Mouse (Mus musculus) B cell, adult 2 months (primary cell): ENCODE measurements around the gene Ipo11.
A peak's percentile ranks its signal among the peaks of the same experiment; 100 is the strongest.

Source experiments
- DNase-seq, 2 experiments: peaks; one replicate each; pipeline ENCODE4 v3.0.0; 2022

Gene Ipo11

GRCm38 (mm10) chr13:106894284-106894683, 42.5 kb downstream of the Ipo11 start:
- peak; percentile 47 to 52 for DNase-seq

- DNase-seq: no peak
Measured at GRCm38 (mm10) chr13:106893701-106894100, 43.1 kb downstream of the Ipo11 start.

- no peak for DNase-seq
Measured at GRCm38 (mm10) chr13:106893196-106893595, 43.6 kb downstream of the Ipo11 start.

DNA sequence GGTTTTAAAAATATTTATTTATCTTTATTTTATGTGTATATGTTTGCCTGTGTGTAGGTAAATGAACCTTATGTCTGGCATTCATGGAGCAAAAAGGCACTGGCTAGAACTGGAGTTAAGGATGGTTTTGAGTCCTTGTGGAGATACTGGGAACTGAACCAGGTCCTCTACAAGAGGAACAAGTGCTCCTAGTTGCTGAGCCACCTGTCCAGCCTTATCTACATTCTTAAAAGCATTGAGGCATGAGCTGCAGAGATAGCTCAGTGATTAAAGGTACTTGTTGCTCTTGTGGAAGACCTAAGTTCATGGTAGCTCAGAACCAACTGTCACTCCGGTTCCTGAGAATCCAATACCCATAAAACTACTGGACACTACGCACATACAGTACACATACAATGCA, 49.4 kb downstream of the Ipo11 start:
- DNase-seq: no peak

GRCm38 (mm10) chr13:106884249-106884648, 52.5 kb downstream of the Ipo11 start:
- no peak for DNase-seq

DNA sequence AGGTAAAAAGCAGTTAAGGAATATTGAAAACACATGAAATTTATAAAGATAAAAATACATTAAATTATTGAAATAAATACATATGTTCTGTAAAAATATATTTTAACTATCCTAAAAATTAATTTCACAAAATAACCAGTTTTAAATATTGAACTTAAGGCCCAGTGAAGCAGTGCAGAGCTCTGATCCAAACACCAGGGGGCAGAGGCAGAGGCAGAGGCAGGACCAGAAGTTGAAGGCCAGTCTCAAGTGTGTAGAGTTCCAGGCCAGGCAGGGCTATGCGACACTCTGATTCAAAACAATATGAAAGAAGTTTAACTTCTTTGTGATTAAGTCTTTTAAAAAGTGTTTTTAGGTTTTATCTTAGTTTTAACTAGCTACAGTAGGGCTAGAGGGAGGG, 60.5 kb downstream of the Ipo11 start:
- peak; percentile 14 to 19 for DNase-seq

- no peak for DNase-seq
Measured at GRCm38 (mm10) chr13:106865547-106865946, 71.2 kb downstream of the Ipo11 start.

DNA sequence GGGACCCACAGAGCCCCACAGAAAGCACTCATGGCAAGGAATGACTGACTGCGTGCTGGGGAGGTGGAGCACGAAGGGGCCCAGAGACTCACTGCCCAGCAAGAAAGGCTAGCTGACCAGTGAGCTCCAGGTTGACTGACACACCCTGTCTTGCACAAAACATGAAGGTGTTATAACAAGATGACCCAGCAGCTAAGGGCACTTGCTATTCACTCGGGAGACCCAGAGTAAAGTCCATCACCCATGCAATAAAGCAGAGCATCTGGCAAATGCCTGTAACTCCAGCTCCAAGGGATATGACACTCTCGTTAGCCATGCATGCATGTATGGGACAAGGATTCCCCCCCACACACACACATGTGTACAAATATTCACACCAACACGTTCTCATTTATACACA, 78.0 kb downstream of the Ipo11 start:
- no peak for DNase-seq

GRCm38 (mm10) chr13:106856556-106856955, 80.2 kb downstream of the Ipo11 start:
- DNase-seq: no peak

GRCm38 (mm10) chr13:106847534-106847933, 89.2 kb downstream of the Ipo11 start:
- no peak for DNase-seq

GRCm38 (mm10) chr13:106844928-106845327, 91.8 kb downstream of the Ipo11 start:
- DNase-seq: no peak

DNA sequence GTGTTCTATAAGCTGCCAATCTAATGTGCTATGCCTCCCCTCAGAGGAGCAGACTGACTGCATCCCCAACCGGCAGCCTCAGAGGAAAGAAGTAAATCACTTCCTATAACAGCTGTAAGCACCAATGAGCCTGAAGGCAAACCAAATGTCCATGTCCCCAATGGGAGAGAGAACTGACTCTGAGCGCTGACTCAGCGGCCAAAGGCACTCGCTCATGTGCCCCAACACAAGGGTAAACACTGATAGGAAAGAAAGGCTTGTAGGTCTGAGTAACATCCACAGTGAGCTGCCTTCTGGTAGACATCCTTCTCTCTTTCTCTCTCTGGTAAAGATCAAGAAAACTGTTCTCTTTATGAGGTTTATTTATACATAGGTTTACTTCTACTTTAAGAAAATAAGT, 94.2 kb downstream of the Ipo11 start:
- no peak for DNase-seq

- no peak for DNase-seq
Measured at GRCm38 (mm10) chr13:106838778-106839177, 98.0 kb downstream of the Ipo11 start.

DNA sequence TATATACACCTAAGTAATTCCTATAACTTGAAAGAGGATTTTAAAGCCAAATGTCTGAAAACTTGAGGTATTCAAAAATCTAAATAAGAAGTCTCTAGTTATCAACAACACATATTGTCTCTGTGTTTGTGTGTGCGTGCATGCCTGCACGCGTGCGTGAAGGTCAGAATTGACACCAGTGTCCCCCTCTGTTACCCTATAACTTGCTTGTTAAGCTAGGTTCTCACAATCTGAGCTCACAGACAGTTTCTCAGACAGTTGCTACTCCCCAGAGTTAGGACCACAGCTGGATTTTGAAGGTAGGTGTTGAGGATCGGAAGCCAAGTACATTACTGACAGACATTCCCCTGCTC, 100.3 kb downstream of the Ipo11 start:
- DNase-seq: peak in 1 of 2 experiments; percentile 3

DNA sequence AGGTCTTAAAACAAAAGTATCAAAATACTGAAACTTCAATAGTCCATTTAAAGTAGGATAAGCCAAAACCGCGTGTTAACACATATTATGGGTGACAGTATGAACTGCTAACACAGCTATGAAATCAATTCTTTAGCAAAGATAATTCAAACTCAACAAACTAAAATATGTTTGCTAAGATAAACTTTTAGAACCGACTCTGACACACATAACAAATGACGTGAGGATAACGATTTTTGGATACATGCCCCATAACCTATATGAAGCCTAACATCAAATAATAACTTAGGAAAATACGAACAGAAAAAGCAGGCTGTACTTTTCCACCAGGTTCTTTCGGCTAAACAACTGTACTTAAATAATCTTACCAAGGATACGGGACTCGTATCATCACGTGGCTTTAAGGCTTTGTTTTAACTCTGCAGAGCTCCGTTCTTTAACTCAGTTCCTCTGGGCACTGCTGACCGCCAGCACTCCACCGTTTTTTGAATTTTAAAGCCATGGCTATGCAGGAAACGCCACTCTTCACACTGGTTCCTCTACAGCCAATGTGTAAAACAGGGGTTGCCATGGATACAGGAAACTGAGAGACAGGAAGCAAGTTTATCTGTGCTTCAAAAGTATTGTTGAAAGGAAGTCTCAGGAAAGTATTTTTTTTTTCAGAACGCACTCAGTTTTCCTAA, 100.8 kb downstream of the Ipo11 start:
- DNase-seq: peak; percentile 48 to 49

GRCm38 (mm10) chr13:106830029-106830428, 106.7 kb downstream of the Ipo11 start:
- no peak for DNase-seq

DNA sequence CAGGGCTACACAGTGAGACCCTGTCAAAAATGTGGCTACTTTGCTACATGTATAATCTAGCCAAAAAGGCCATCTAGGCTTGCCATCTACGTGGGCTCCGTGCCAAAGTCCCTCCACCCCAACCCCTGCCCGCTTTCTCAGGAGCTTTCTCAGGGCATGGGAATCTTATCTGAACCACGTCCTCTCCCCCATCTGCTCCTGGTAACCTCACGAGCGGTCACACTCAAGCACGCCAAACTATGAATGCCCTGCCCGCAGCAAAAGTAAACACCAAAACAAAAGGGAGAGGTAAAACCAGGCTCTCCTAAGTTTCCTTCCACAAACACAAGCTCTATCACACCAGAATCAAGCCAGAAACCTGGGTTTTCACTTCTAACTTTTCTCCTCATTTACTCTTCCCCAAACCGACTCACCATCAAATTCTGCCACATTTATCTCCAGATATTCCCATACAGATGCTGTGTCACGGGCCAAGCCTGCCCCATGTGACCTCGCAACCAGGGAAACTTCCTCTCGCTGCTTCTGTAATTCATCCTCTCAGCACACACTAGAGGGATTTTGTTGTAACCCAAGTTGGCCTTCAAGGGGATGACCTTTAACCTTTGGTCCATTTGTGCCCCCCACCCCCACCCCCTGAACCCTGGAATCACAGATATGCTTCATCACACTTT, 107.3 kb downstream of the Ipo11 start:
- no peak for DNase-seq

DNA sequence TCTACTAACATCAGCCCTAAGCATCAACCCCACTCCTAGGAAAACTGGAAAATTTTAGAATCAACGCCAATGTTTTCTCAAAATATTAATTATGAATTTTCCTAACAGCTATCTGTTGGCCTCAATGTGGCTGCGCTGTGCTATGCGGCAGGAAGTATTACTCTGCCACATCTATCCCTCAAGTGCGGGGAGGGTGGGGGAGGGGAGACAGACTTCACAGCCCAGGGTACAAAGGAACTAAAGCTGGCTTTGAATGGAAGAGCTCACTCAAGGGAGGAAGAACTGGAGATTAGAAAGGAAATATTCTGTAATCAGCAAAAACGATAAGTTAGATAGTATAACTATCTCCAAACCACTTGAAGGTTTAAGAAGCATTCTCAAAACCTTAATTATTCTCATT, 111.1 kb downstream of the Ipo11 start:
- no peak for DNase-seq

- no peak for DNase-seq
Measured at GRCm38 (mm10) chr13:106823875-106824191, 112.9 kb downstream of the Ipo11 start.

- no peak for DNase-seq
Measured at GRCm38 (mm10) chr13:106823121-106823874, 113.5 kb downstream of the Ipo11 start.

DNA sequence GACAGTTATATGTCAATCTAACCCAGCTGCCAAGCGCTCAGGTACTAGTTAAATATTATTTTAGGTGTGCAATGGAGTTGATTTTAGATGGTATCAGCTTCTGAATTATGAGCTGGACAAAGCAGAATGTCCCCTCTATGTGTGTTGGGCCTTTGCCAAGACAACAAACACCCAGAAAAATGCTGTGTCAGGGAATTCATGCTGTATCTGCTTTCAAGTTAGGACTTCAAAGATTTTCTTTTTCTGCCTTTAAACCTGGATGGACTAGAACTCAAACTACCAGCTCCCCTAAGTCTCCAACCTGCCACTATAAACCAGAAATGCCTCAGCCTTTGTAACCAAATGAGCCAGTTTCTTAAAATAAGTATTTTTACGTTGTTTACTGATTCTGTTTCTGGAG, 116.6 kb downstream of the Ipo11 start:
- no peak for DNase-seq

- no peak for DNase-seq
Measured at GRCm38 (mm10) chr13:106819749-106820148, 117.0 kb downstream of the Ipo11 start.

GRCm38 (mm10) chr13:106817066-106817465, 119.7 kb downstream of the Ipo11 start:
- DNase-seq: no peak

DNA sequence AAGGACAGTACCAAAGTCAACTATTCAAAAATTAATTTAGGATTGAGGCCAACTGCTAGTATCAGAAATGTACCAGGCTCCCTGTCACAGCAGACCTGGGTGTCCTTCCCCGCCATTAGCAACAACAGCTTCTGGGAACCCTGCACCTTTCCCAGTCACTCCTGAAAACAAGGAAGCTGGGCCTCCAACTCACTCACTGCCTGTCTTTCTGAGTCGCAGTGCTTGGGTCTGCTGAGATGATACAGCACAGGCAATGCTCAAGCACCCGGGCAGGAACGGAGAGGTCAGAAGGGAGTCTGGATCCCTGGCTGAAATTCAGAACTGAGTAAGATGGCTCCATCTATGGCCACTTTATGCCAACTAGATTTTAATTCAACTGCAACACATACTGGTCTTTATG, 123.2 kb downstream of the Ipo11 start:
- no peak for DNase-seq
